Mouse (Mus musculus): ENCODE measurements at regions not wholly inside any gene's neighbourhood (a gene's known extent, or its start where the extent isn't known, plus 50 kb on each side); places are given as distances from the start of the nearest gene placed in this dataset.

DNA sequence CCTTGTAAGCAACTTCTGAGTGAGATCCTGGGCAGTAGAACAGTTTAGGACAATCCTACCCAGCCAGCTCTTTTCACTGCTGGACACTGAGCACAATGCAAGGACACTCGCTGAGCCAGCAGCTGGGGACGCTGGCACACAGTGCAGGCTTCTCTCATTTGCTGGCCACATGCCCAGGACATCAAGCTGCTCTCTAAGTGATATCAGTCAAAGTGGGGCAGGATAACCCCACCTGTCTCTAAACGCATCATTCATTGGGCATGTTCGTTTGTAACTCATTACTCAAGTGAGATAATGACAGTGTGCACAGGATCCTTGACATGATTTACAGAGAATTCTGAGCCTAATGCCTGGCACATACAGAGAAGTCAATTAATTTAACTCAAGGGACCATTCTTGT lies 199.4 kb upstream of the Sesn3 start:
- 62% methylated on average over 4 of the region's 4 CpGs for WGBS (ENCODE audit: insufficient replicate concordance)
- Histone ChIP-seq H3K36me3 (replicated peaks; ENCODE audit: control insufficient read depth, insufficient read depth, low read depth) (no peaks in the 10 kb centered on the region), H3K4me1 (replicated peaks; ENCODE audit: control insufficient read depth in 2 of 2, insufficient read depth in 2 of 2, low read length in 1 of 2) (0 out of 4 replicates have a peak, but pooled peaks cover 0 to 2% of the 10 kb centered on the region in 2 experiments), H3K4me3 (ENCODE audit: insufficient read depth in 1 of 2, low read depth in 2 of 2, low read length in 2 of 2) (no peak overlapping the region), H3K9me3 (ENCODE audit: control insufficient read depth, low read length) (no peaks in the 10 kb centered on the region), H3K27ac (no peak overlapping the region), H3K4me2 (ENCODE audit: low read depth) (no peak overlapping the region), H3K27me3 (ENCODE audit: control insufficient read depth, insufficient read depth, low read length) (no peaks in the 10 kb centered on the region), H3K9ac (replicated peaks) (no peak overlapping the region)
- ATAC-seq (ENCODE audit: insufficient read depth) (no peak), DNase-seq (ENCODE audit: low read depth in 3 of 3, low spot score in 3 of 3) (no peak)
- no peak for TF ChIP-seq CTCF (IDR thresholded peaks at IDR 0.05; ENCODE audit: low read depth)

DNA sequence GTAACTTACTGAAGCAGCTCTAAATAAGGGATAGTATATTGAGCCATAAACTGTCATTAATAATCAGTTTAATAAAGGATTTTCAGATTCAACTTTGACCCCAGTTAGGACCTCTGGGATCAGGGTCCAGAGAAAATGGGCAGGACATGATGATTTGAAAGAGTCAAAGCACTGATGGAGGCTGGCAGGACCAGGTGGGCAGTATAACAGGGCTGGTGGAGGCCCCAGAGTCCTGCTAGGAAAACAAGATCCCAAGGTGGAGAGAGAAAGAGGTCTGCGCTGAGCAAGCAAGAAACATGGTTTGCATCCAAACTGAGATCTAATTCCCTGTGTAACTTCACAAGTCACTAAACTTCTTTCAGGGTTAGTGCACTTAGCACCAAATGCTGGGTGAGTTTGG lies 199.0 kb upstream of the Sesn3 start:
- no peak overlapping the region for H3K27ac ChIP-seq
- H3K9ac ChIP-seq (replicated peaks): no peak overlapping the region
- H3K9me3 ChIP-seq (ENCODE audit: control insufficient read depth, low read length): no peaks in the 10 kb centered on the region
- H3K4me1 ChIP-seq (replicated peaks; ENCODE audit: control insufficient read depth in 2 of 2, insufficient read depth in 2 of 2, low read length in 1 of 2): 0 out of 4 replicates have a peak, but pooled peaks cover 0 to 2% of the 10 kb centered on the region in 2 experiments
- 64% methylated on average over 1 of the region's 1 CpGs for WGBS (ENCODE audit: insufficient replicate concordance)
- no peak overlapping the region for H3K4me3 ChIP-seq (ENCODE audit: insufficient read depth in 1 of 2, low read depth in 2 of 2, low read length in 2 of 2)
- no peaks in the 10 kb centered on the region for H3K27me3 ChIP-seq (ENCODE audit: control insufficient read depth, insufficient read depth, low read length)
- TF ChIP-seq EP300 (IDR thresholded peaks at IDR 0.05; ENCODE audit: low read depth): no peak
- TF ChIP-seq CTCF (IDR thresholded peaks at IDR 0.05; ENCODE audit: low read depth): no peak
- no peak for ATAC-seq (ENCODE audit: insufficient read depth)
- DNase-seq (ENCODE audit: low read depth in 3 of 3, low spot score in 3 of 3): no peak
- H3K4me2 ChIP-seq (ENCODE audit: low read depth): no peak overlapping the region
- H3K36me3 ChIP-seq (replicated peaks; ENCODE audit: control insufficient read depth, insufficient read depth, low read depth): no peaks in the 10 kb centered on the region

DNA sequence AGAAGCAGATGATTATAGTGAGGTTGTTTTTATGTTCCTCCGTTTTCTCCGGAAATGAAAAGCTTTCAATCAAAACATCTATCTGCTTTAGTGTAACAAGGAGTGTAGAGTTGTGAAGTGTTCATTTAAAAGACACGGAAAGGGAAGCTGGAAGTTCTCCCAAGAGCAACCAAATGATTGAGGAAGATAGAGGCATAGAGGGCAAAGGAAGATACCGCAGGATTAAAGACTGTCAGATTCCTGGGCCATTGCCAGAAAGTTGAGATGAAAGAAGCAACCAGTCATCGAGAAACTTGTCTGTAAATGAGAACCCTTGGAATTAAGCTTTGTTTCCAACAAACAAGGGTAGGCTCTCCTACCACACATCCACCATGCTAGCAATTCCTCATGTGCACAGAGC lies 198.1 kb upstream of the Sesn3 start:
- WGBS (ENCODE audit: insufficient replicate concordance): 60% methylated on average over 5 of the region's 5 CpGs
- H3K27ac ChIP-seq: no peak overlapping the region
- no peaks in the 10 kb centered on the region for H3K36me3 ChIP-seq (replicated peaks; ENCODE audit: control insufficient read depth, insufficient read depth, low read depth)
- TF ChIP-seq CTCF (IDR thresholded peaks at IDR 0.05; ENCODE audit: low read depth): no peak
- no peak for TF ChIP-seq EP300 (IDR thresholded peaks at IDR 0.05; ENCODE audit: low read depth)
- H3K4me2 ChIP-seq (ENCODE audit: low read depth): no peak overlapping the region
- H3K9ac ChIP-seq (replicated peaks): no peak overlapping the region
- ATAC-seq (ENCODE audit: insufficient read depth): no peak
- H3K9me3 ChIP-seq (ENCODE audit: control insufficient read depth, low read length): no peaks in the 10 kb centered on the region
- DNase-seq (ENCODE audit: low read depth in 3 of 3, low spot score in 3 of 3): no peak
- 0 out of 4 replicates have a peak, but pooled peaks cover 0 to 2% of the 10 kb centered on the region in 2 experiments for H3K4me1 ChIP-seq (replicated peaks; ENCODE audit: control insufficient read depth in 2 of 2, insufficient read depth in 2 of 2, low read length in 1 of 2)
- no peaks in the 10 kb centered on the region for H3K27me3 ChIP-seq (ENCODE audit: control insufficient read depth, insufficient read depth, low read length)
- no peak overlapping the region for H3K4me3 ChIP-seq (ENCODE audit: insufficient read depth in 1 of 2, low read depth in 2 of 2, low read length in 2 of 2)

DNA sequence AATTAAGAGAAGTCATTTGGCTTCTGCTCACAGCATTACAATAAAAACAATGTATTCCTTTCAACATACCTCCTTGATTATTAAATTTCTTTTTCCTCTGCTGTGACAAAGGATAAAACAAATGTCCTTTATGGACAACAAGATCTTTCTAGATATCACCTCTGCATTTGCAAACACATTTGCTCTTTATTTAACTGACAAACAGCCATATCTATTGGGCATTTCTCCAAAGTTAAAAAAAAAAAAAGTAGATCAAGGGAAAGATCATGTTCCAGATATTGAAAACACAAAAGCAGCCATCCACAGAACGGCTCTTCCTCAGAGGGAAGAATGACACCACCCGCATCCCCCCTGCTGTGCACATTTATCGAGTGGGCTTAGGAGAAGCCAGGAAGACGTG lies 193.7 kb upstream of the Sesn3 start:
- DNase-seq (ENCODE audit: low read depth in 3 of 3, low spot score in 3 of 3) (no peak), ATAC-seq (ENCODE audit: insufficient read depth) (no peak)
- no peaks in the 10 kb centered on the region for H3K27me3 ChIP-seq (ENCODE audit: control insufficient read depth, insufficient read depth, low read length)
- no peaks in the 10 kb centered on the region for H3K4me1 ChIP-seq (replicated peaks; ENCODE audit: control insufficient read depth in 2 of 2, insufficient read depth in 2 of 2, low read length in 1 of 2)
- WGBS (ENCODE audit: insufficient replicate concordance): 50% methylated on average over 4 of the region's 4 CpGs
- H3K4me2 ChIP-seq (ENCODE audit: low read depth): no peak overlapping the region
- no peak for TF ChIP-seq CTCF (IDR thresholded peaks at IDR 0.05; ENCODE audit: low read depth)
- no peak for TF ChIP-seq EP300 (IDR thresholded peaks at IDR 0.05; ENCODE audit: low read depth)
- no peaks in the 10 kb centered on the region for H3K36me3 ChIP-seq (replicated peaks; ENCODE audit: control insufficient read depth, insufficient read depth, low read depth)
- no peak overlapping the region for H3K4me3 ChIP-seq (ENCODE audit: insufficient read depth in 1 of 2, low read depth in 2 of 2, low read length in 2 of 2)
- H3K9ac ChIP-seq (replicated peaks): no peak overlapping the region
- H3K9me3 ChIP-seq (ENCODE audit: control insufficient read depth, low read length): no peaks in the 10 kb centered on the region
- no peak overlapping the region for H3K27ac ChIP-seq

DNA sequence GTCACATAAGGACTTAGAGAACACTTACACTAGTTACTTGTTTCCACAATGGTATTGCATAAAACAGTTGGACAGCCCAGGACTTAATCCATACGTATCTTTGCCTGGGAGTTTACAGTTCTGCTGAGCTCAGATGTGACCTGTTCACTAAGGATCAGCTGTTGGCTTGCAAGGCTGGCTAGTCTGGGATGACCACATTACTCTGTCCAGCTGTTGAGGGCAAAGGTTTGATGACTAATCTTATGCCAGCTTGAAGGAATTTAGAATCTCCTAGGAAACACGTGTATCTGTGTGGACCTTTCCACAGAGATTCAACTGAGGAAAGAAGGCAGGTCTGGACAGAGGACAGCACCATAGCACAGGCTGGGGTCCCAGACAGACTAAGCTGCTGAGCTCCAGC lies 188.7 kb upstream of the Sesn3 start:
- 38% methylated on average over 2 of the region's 2 CpGs for WGBS (ENCODE audit: insufficient replicate concordance)
- Histone ChIP-seq H3K4me1 (replicated peaks; ENCODE audit: control insufficient read depth in 2 of 2, insufficient read depth in 2 of 2, low read length in 1 of 2) (no peaks in the 10 kb centered on the region; a peak in 1 of 4 replicates), H3K4me2 (ENCODE audit: low read depth) (no peak overlapping the region), H3K9ac (replicated peaks) (no peak overlapping the region), H3K36me3 (replicated peaks; ENCODE audit: control insufficient read depth, insufficient read depth, low read depth) (no peaks in the 10 kb centered on the region), H3K9me3 (ENCODE audit: control insufficient read depth, low read length) (no peaks in the 10 kb centered on the region), H3K27ac (no peak overlapping the region), H3K27me3 (ENCODE audit: control insufficient read depth, insufficient read depth, low read length) (no peaks in the 10 kb centered on the region), H3K4me3 (ENCODE audit: insufficient read depth in 1 of 2, low read depth in 2 of 2, low read length in 2 of 2) (no peak overlapping the region)
- TF ChIP-seq CTCF (IDR thresholded peaks at IDR 0.05; ENCODE audit: low read depth): no peak
- no peak for TF ChIP-seq EP300 (IDR thresholded peaks at IDR 0.05; ENCODE audit: low read depth)
- no peak for ATAC-seq (ENCODE audit: insufficient read depth)
- no peak for DNase-seq (ENCODE audit: low read depth in 3 of 3, low spot score in 3 of 3)

Data from liver, embryonic 14.5 days (tissue).